Mouse (Mus musculus): ENCODE measurements at regions not wholly inside any gene's neighbourhood (a gene's known extent, or its start where the extent isn't known, plus 50 kb on each side); places are given as distances from the start of the nearest gene placed in this dataset.

DNA sequence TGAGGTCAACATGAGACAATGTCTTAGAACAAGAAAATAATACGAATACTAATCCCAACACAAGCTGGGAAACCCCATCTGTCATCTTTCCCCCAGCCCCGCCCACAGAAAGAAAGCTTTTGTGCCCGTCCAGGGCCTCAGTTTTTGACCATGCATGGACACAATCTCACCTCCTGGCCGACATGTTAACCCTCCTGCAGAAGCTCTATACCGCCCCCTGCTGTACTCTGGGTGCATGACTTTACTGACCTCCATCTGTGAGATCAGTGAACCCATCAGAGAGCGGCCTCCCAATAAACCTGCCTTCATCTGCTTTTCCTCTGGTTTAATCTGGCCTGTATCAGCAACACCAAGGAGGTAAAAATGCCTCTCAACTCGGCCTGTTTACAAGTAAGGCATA, 109.6 kb upstream of the Tbc1d5 start:
- TF ChIP-seq CTCF (IDR thresholded peaks at IDR 0.05; ENCODE audit: low read depth, low read length) (peak; percentile 53), POLR2A (IDR thresholded peaks at IDR 0.05; ENCODE audit: borderline replicate concordance, low read depth, low read length) (no peak)

Measured in bone marrow macrophage, adult 2 months (primary cell).